23 mouse cellular contexts compared by ENCODE assay signal in the genomic region with DNA sequence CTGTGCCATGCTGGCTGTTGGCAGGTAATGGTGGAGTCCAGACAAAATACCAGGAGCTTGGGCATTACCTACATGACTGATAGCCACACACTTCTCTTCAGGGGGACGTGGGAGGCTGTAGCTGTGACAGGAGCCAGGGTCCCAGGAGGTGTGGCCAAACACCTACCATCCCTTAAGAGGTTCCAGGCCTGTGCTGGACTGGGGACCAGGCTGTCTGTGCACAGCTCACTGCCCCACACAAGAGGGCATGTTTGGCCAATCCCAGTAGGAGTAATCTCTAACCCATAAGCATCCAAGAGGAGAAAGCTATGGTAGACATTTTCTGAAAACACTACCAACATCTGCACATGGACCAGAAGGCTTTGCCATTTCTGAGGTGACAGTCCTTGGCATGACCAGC.
DNase-seq lines count a peak whose midpoint lies in the region; ATAC-seq and TF ChIP-seq lines count a peak whose summit lies in the region.
"Had no signal": no experiment of that assay in that cellular context is flagged by ENCODE, and none has a peak within 500 bp of the region (broad histone marks: within the 10 kb centered on the region; RNA-seq: fewer than 3 reads in every experiment).

No protein-coding gene starts in this region.

- H3K9ac ChIP-seq in embryonic facial prominence, embryonic 12.5 days = no peak overlapping the region
- no peak overlapping the region for H3K9ac ChIP-seq in liver, embryonic 11.5 days (ENCODE audit: low read depth, low read length)
- H3K9ac ChIP-seq in liver, postnatal 0 days (replicated peaks) = no peak overlapping the region
- no peak overlapping the region for H3K9ac ChIP-seq in midbrain, embryonic 16.5 days (ENCODE audit: low read depth, low read length)
- H3K9ac ChIP-seq in midbrain, embryonic 14.5 days (replicated peaks; ENCODE audit: low read length) = no peak overlapping the region
- H3K9ac ChIP-seq in neural tube, embryonic 15.5 days (replicated peaks) = no peak overlapping the region
- H3K9ac ChIP-seq: forebrain, embryonic 13.5 days; forebrain, embryonic 15.5 days had no signal

- H3K4me1 ChIP-seq in embryonic facial prominence, embryonic 12.5 days = no peaks in the 10 kb centered on the region
- no peaks in the 10 kb centered on the region for H3K4me1 ChIP-seq in embryonic facial prominence, embryonic 10.5 days
- H3K4me1 ChIP-seq in liver, embryonic 11.5 days (replicated peaks; ENCODE audit: control insufficient read depth, insufficient read depth, low read length) = no peaks in the 10 kb centered on the region; the same call in 1 of the 2 replicates
- peaks cover 10% of the 10 kb centered on the region for H3K4me1 ChIP-seq in liver, postnatal 0 days (ENCODE audit: insufficient read depth)
- 0 out of 2 replicates have a peak, but pooled peaks cover 4% of the 10 kb centered on the region for H3K4me1 ChIP-seq in midbrain, embryonic 16.5 days (ENCODE audit: control insufficient read depth, insufficient read depth, low read length)
- no peaks in the 10 kb centered on the region for H3K4me1 ChIP-seq in midbrain, embryonic 14.5 days (ENCODE audit: control insufficient read depth, insufficient read depth, low read length)
- no peaks in the 10 kb centered on the region for H3K4me1 ChIP-seq in neural tube, embryonic 15.5 days
- H3K4me1 ChIP-seq: forebrain, embryonic 13.5 days; forebrain, embryonic 15.5 days had no signal

- no peaks in the 10 kb centered on the region for H3K36me3 ChIP-seq in embryonic facial prominence, embryonic 12.5 days
- no peaks in the 10 kb centered on the region for H3K36me3 ChIP-seq in embryonic facial prominence, embryonic 10.5 days (replicated peaks)
- H3K36me3 ChIP-seq in liver, embryonic 11.5 days (ENCODE audit: control insufficient read depth, insufficient read depth, low read length) = no peaks in the 10 kb centered on the region
- H3K36me3 ChIP-seq in liver, postnatal 0 days (replicated peaks; ENCODE audit: insufficient read depth, low read length) = no peaks in the 10 kb centered on the region
- no peaks in the 10 kb centered on the region for H3K36me3 ChIP-seq in midbrain, embryonic 16.5 days (ENCODE audit: control insufficient read depth, insufficient read depth, low read length)
- H3K36me3 ChIP-seq in midbrain, embryonic 14.5 days (ENCODE audit: control insufficient read depth, insufficient read depth, low read length) = no peaks in the 10 kb centered on the region
- no peaks in the 10 kb centered on the region for H3K36me3 ChIP-seq in neural tube, embryonic 15.5 days
- H3K36me3 ChIP-seq: forebrain, embryonic 15.5 days; G1E had no signal

- no peak for DNase-seq in embryonic facial prominence, embryonic 10.5 days (ENCODE audit: low spot score)
- DNase-seq in liver, embryonic 11.5 days (ENCODE audit: low spot score) = peak; percentile 0
- DNase-seq in liver, postnatal 0 days = no peak
- no peak for DNase-seq in midbrain, embryonic 14.5 days
- no peak for DNase-seq in neural tube, embryonic 10.5 days (ENCODE audit: extremely low spot score, low spot score)
- DNase-seq: adrenal gland, adult 8-10 months; adrenal gland, postnatal 14 days; adrenal gland, postnatal 36 days; B cell, adult 2 months; cerebellum, adult 11-12 months; cerebellum, adult 2 months; cerebellum, adult 9-10 months; cerebellum, postnatal 25 days had no signal

- no peak for TF ChIP-seq CTCF in liver, postnatal 0 days (IDR thresholded peaks at IDR 0.05; ENCODE audit: low read depth)

- H3K9me3 ChIP-seq in embryonic facial prominence, embryonic 12.5 days = no peaks in the 10 kb centered on the region
- H3K9me3 ChIP-seq in embryonic facial prominence, embryonic 10.5 days = no peaks in the 10 kb centered on the region
- H3K9me3 ChIP-seq in liver, embryonic 11.5 days (ENCODE audit: control insufficient read depth, low read length) = no peaks in the 10 kb centered on the region
- no peaks in the 10 kb centered on the region for H3K9me3 ChIP-seq in liver, postnatal 0 days (ENCODE audit: low read length)
- H3K9me3 ChIP-seq in midbrain, embryonic 16.5 days (replicated peaks; ENCODE audit: control insufficient read depth, low read length, poor library complexity, severe bottlenecking) = no peaks in the 10 kb centered on the region
- H3K9me3 ChIP-seq in midbrain, embryonic 14.5 days (ENCODE audit: control insufficient read depth, low read length) = no peaks in the 10 kb centered on the region
- no peaks in the 10 kb centered on the region for H3K9me3 ChIP-seq in neural tube, embryonic 15.5 days (replicated peaks)
- H3K9me3 ChIP-seq: forebrain, embryonic 13.5 days; forebrain, embryonic 15.5 days; G1E had no signal

- 63% methylated on average over 1 of the region's 1 CpGs for WGBS in embryonic facial prominence, embryonic 12.5 days
- 66% methylated on average over 1 of the region's 1 CpGs for WGBS in embryonic facial prominence, embryonic 10.5 days
- WGBS in liver, embryonic 11.5 days = 65% methylated on average over 1 of the region's 1 CpGs
- WGBS in liver, postnatal 0 days (ENCODE audit: insufficient replicate concordance) = 75% methylated on average over 1 of the region's 1 CpGs
- whole genome bisulfite sequencing in midbrain, embryonic 16.5 days = 67% methylated on average over 1 of the region's 1 CpGs
- WGBS in midbrain, embryonic 14.5 days = 75% methylated on average over 1 of the region's 1 CpGs
- 57% methylated on average over 1 of the region's 1 CpGs for WGBS in neural tube, embryonic 15.5 days

- no peaks in the 10 kb centered on the region for H3K27me3 ChIP-seq in embryonic facial prominence, embryonic 12.5 days
- H3K27me3 ChIP-seq in embryonic facial prominence, embryonic 10.5 days (replicated peaks; ENCODE audit: low read depth, poor library complexity, severe bottlenecking) = no peaks in the 10 kb centered on the region
- no peaks in the 10 kb centered on the region for H3K27me3 ChIP-seq in liver, embryonic 11.5 days (replicated peaks; ENCODE audit: control insufficient read depth, insufficient read depth, low read length)
- no peaks in the 10 kb centered on the region for H3K27me3 ChIP-seq in liver, postnatal 0 days (ENCODE audit: insufficient read depth, low read length)
- H3K27me3 ChIP-seq in midbrain, embryonic 16.5 days (ENCODE audit: control insufficient read depth, insufficient read depth, low read depth, low read length) = no peaks in the 10 kb centered on the region
- no peaks in the 10 kb centered on the region for H3K27me3 ChIP-seq in midbrain, embryonic 14.5 days (ENCODE audit: control insufficient read depth, insufficient read depth, low read length)
- H3K27me3 ChIP-seq in neural tube, embryonic 15.5 days (replicated peaks) = no peaks in the 10 kb centered on the region
- H3K27me3 ChIP-seq: CH12.LX; forebrain, embryonic 13.5 days; forebrain, embryonic 15.5 days; Patski had no signal

- TF ChIP-seq EP300 in liver, postnatal 0 days (IDR thresholded peaks at IDR 0.05; ENCODE audit: low read depth) = no peak

- no peak overlapping the region for H3K4me2 ChIP-seq in embryonic facial prominence, embryonic 12.5 days (replicated peaks)
- H3K4me2 ChIP-seq in liver, embryonic 11.5 days = no peak overlapping the region
- no peak overlapping the region for H3K4me2 ChIP-seq in liver, postnatal 0 days (ENCODE audit: low read depth, low read length)
- H3K4me2 ChIP-seq in midbrain, embryonic 16.5 days (ENCODE audit: low read length) = no peak overlapping the region
- no peak overlapping the region for H3K4me2 ChIP-seq in midbrain, embryonic 14.5 days (ENCODE audit: low read length)
- H3K4me2 ChIP-seq in neural tube, embryonic 15.5 days = no peak overlapping the region
- H3K4me2 ChIP-seq: forebrain, embryonic 13.5 days; forebrain, embryonic 15.5 days had no signal

- no peak overlapping the region for H3K27ac ChIP-seq in embryonic facial prominence, embryonic 12.5 days
- no peak overlapping the region for H3K27ac ChIP-seq in embryonic facial prominence, embryonic 10.5 days (replicated peaks)
- H3K27ac ChIP-seq in liver, embryonic 11.5 days (ENCODE audit: low read depth, low read length) = no peak overlapping the region
- H3K27ac ChIP-seq in liver, postnatal 0 days (ENCODE audit: low read depth) = no peak overlapping the region
- no peak overlapping the region for H3K27ac ChIP-seq in midbrain, embryonic 16.5 days (ENCODE audit: low read length)
- no peak overlapping the region for H3K27ac ChIP-seq in midbrain, embryonic 14.5 days (replicated peaks; ENCODE audit: low read depth, low read length)
- no peak overlapping the region for H3K27ac ChIP-seq in neural tube, embryonic 15.5 days (replicated peaks)
- H3K27ac ChIP-seq: forebrain, embryonic 13.5 days; forebrain, embryonic 15.5 days had no signal

- H3K4me3 ChIP-seq in embryonic facial prominence, embryonic 12.5 days = no peak overlapping the region
- H3K4me3 ChIP-seq in embryonic facial prominence, embryonic 10.5 days = no peak overlapping the region
- no peak overlapping the region for H3K4me3 ChIP-seq in liver, embryonic 11.5 days (ENCODE audit: low read depth, low read length)
- H3K4me3 ChIP-seq in liver, postnatal 0 days (ENCODE audit: low read depth, low read length) = no peak overlapping the region
- no peak overlapping the region for H3K4me3 ChIP-seq in midbrain, embryonic 16.5 days (ENCODE audit: low read depth, low read length)
- H3K4me3 ChIP-seq in midbrain, embryonic 14.5 days (replicated peaks; ENCODE audit: low read depth, low read length) = no peak overlapping the region
- H3K4me3 ChIP-seq in neural tube, embryonic 15.5 days (replicated peaks) = no peak overlapping the region
- H3K4me3 ChIP-seq: forebrain, embryonic 13.5 days; forebrain, embryonic 15.5 days had no signal

- ATAC-seq in embryonic facial prominence, embryonic 12.5 days (ENCODE audit: insufficient number of reproducible peaks, insufficient read depth, low FRiP score, low TSS enrichment) = 0 out of 2 replicates have a peak, but pooled peaks have one; percentile 64
- no peak for ATAC-seq in liver, embryonic 11.5 days (replicated peaks; ENCODE audit: low FRiP score)
- no peak for ATAC-seq in liver, postnatal 0 days
- peak; percentile 8; the same call in 1 of the 2 replicates for ATAC-seq in midbrain, embryonic 16.5 days
- no peak for ATAC-seq in midbrain, embryonic 14.5 days (ENCODE audit: low FRiP score, low TSS enrichment)
- peak; percentile 45; the same call in 1 of the 2 replicates for ATAC-seq in neural tube, embryonic 15.5 days (ENCODE audit: low FRiP score)
- ATAC-seq: activated CD4-positive, CD25-positive, alpha-beta regulatory T cell, adult 4 months; CD4-positive, CD25-positive, alpha-beta regulatory T cell, adult 4 months; forebrain, embryonic 13.5 days; Patski had no signal

Comparison
In these comparisons a context has a peak if more than half of its experiments do, and no peak if none do; other contexts are left out.
1. ATAC-seq: peak in embryonic facial prominence, embryonic 12.5 days (single experiment), midbrain, embryonic 16.5 days (single experiment) and neural tube, embryonic 15.5 days (single experiment); none in liver, embryonic 11.5 days (single experiment), liver, postnatal 0 days (single experiment) and midbrain, embryonic 14.5 days (single experiment).